Mouse (Mus musculus) testis, postnatal 14 days (tissue): Measurements from ENCODE around the gene Igtp.
A peak's percentile ranks its signal among the peaks of the same experiment; 100 is the strongest.
"Not testable (repeated sequence)": the region's sequence is repeated elsewhere in the genome, so short reads cannot be mapped to it uniquely, and the experiment has no call there.

Source experiments
- DNase-seq: peaks from one replicate; pipeline ENCODE4 v3.0.0; 2021; ENCODE audit warnings: low spot score

Igtp gene

GRCm38 (mm10) chr11:58199229-58200037, at the start of gene Igtp, which contains the start of gene Irgm2:
Gene Igtp, plus strand, starts transcription at chr11:58199556.
Gene Irgm2, plus strand, starts transcription at chr11:58199618.
- peak; percentile 70 for DNase-seq

DNA sequence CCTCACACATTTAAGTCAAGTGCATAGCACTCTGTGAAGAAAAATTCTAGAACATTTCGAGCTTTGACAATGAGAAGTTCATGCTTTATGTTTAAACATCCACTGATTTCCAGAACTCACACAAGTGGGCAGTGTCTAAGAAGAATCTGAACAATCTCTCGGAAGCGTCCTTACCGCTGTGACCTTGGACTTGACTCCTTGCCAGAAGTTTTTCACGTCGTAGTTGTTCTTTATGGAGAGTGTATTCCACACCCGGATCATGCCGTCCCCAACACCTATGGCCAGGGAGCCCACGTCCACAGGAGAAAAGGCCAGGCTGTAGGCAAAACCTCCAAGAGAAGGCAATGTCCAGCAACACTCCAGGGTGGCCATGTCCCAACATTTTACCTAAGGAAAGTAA, 43.9 kb upstream of the Igtp start:
- no peak for DNase-seq

- DNase-seq = no peak
Measured at GRCm38 (mm10) chr11:58156871-58157270, 42.5 kb upstream of the Igtp start.

DNA sequence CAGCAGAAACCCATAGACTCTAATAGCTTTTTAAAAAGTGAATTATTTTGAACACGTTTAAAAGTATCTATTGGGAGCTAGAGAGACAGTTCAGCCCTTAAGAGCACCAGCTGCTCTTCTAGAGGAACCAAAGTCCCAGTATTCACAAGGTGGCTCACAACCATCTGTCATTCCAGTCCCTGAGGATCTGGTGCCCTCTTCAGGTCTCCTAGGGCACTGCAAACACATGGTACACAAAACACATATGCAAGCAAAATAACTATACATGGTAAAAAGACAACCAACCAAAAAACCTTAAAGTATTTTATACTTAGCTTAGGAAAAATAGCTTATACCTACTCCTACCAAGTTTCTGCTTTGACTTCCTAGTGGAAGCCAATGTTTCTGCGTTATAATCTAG, 34.3 kb upstream of the Igtp start:
- DNase-seq = no peak

GRCm38 (mm10) chr11:58167822-58168166, 31.6 kb upstream of the Igtp start:
- DNase-seq = no peak

DNA sequence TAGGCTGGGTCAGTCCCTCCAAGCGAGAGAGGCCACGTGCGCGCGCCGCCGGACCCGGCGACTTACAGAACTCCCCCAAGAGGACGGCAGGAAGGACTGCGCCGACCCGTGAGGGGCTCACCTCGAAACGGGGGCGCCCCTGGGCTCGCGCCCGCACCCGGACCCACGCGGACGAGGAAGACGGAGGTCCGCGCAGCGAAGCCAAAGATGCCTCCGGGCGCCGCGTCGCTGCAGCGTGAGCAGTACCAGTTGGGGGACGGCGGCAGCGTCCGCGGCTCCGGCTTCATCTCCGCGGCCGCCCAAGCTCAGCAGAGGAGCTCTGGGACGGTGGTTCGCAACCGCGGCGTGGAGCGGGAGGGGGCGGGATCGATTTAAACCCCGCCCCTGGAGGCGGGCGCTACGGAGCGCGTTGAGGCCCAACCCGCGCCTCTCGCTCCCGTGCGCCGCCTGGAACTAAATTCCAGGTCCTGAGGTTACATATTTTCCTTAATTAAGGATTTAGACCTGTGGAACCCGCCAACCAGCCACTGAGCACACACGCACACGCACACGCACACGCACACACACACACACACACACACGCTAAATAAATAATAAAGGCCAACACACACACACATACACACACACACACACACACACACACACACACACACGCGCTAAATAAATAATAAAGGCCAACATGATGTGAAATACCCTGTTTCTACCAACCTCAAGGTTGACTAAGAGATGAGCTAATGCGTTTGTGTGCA, 31.0 kb upstream of the Igtp start, which contains the start of gene Gemin5:
TSS of gene Gemin5 (minus strand) at position 373 of the 749 bp plus-strand sequence.
- DNase-seq = peak; percentile 88

DNA sequence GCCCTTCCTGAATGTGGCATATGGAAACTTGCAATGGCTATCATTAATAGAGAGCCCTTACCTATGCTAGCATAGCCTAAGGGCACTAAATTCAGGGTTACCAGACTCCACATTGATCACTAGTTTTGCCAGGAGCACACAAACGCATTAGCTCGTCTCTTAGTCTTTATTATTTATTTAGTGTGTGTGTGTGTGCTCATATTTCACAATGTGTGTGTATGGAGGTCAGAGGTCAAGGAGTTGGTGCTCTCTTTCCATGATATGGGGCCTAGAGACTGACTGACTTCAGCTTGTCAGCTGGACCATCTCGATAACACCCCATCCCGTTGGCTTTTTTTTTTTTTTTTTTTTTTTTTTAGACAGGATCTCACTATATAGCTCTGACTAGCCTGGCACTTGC, 29.7 kb upstream of the Igtp start:
- no peak for DNase-seq

GRCm38 (mm10) chr11:58171459-58172091, 27.8 kb upstream of the Igtp start, which contains the start of gene Mrpl22:
Gene Mrpl22, plus strand, starts transcription at chr11:58171661.
- peak; percentile 93 for DNase-seq

- DNase-seq = peak; percentile 58
Measured at GRCm38 (mm10) chr11:58179563-58179962, 19.8 kb upstream of the Igtp start.

GRCm38 (mm10) chr11:58179986-58180385, 19.4 kb upstream of the Igtp start:
- not testable (repeated sequence) for DNase-seq

- no peak for DNase-seq
Measured at GRCm38 (mm10) chr11:58180756-58181155, 18.6 kb upstream of the Igtp start.

GRCm38 (mm10) chr11:58183579-58183978, 15.8 kb upstream of the Igtp start:
- no peak for DNase-seq

- no peak for DNase-seq
Measured at GRCm38 (mm10) chr11:58189675-58190074, 9.7 kb upstream of the Igtp start.

GRCm38 (mm10) chr11:58193326-58193725, 6.0 kb upstream of the Igtp start:
- no peak for DNase-seq

- no peak for DNase-seq
Measured at GRCm38 (mm10) chr11:58193860-58194520, 5.4 kb upstream of the Igtp start.

- DNase-seq = no peak
Measured at GRCm38 (mm10) chr11:58198663-58199062, 693 bp upstream of the Igtp start.

DNA sequence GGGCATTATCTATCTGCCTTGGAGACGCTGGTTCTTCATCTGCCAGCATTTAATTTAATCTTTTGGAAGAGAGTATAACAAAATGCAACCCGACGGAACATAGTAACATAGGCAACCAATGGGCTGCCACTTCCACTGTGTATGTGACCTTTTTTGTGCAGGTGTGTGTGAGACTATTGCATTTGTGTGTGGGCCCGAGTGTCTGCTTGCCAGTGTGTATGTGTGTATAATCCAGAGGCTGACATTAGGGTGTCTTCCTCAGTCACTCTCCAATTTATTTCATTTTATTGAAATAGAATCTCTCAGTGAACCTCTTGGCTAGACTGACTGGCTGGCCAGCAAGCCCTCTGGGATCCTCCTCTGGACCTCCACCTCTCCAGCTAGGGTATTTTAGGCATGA, 870 bp downstream of the Igtp start:
- no peak for DNase-seq

GRCm38 (mm10) chr11:58201052-58201451, 1.7 kb downstream of the Igtp start:
- no peak for DNase-seq

GRCm38 (mm10) chr11:58210321-58210886, 11.0 kb downstream of the Igtp start:
- no peak for DNase-seq

- peak; percentile 27 for DNase-seq
Measured at GRCm38 (mm10) chr11:58211062-58211681, 11.8 kb downstream of the Igtp start.

GRCm38 (mm10) chr11:58211682-58212067, 12.3 kb downstream of the Igtp start:
- DNase-seq = no peak
